Mouse (Mus musculus): ENCODE data around the gene Inf2. TPM values are rescaled to one million over a fixed set of nuclear protein-coding genes. Genes with fewer than 3 reads are reported as not detected.
A peak's percentile ranks its signal among the peaks of the same experiment; 100 is the strongest.

The Inf2 gene
- polyA plus RNA-seq, 2 experiments: 6.9 to 27.5 TPM

GRCm38 (mm10) chr12:112570160-112570559 is 18.4 kb upstream of the Inf2 start:
- 79% methylated on average over 8 of the region's 8 CpGs for WGBS
- ATAC-seq (ENCODE audit: low FRiP score, low read depth): no peak

GRCm38 (mm10) chr12:112571064-112571463 is 17.5 kb upstream of the Inf2 start:
- DNase-seq (ENCODE audit: low spot score): no peak
- H3K27ac ChIP-seq (replicated peaks; ENCODE audit: low read depth, low read length): no peak overlapping the region
- no peak for ATAC-seq (ENCODE audit: low FRiP score, low read depth)
- H3K4me1 ChIP-seq (ENCODE audit: control insufficient read depth, insufficient read depth, low read length): peaks cover 5% of the 10 kb centered on the region
- H3K4me2 ChIP-seq (replicated peaks; ENCODE audit: low read depth, low read length, severe bottlenecking): no peak overlapping the region
- H3K9me3 ChIP-seq (ENCODE audit: control insufficient read depth, low read length): no peaks in the 10 kb centered on the region
- H3K9ac ChIP-seq (ENCODE audit: low read depth, low read length, severe bottlenecking): no peak overlapping the region
- no peaks in the 10 kb centered on the region for H3K36me3 ChIP-seq (ENCODE audit: control insufficient read depth, insufficient read depth, low read length)
- no peak overlapping the region for H3K4me3 ChIP-seq (replicated peaks; ENCODE audit: low read length)
- H3K27me3 ChIP-seq (ENCODE audit: control insufficient read depth, insufficient read depth, low read length): no peaks in the 10 kb centered on the region
- TF ChIP-seq POLR2A (IDR thresholded peaks at IDR 0.05; ENCODE audit: borderline replicate concordance, extremely low read depth, insufficient read depth, insufficient read length): no peak
- 59% methylated on average over 6 of the region's 6 CpGs for WGBS

More at GRCm38 (mm10) chr12:112570160-112570559, 18.4 kb upstream of the Inf2 start:
- Histone ChIP-seq H3K4me3 (replicated peaks; ENCODE audit: low read length) (no peak overlapping the region), H3K36me3 (ENCODE audit: control insufficient read depth, insufficient read depth, low read length) (no peaks in the 10 kb centered on the region), H3K27me3 (ENCODE audit: control insufficient read depth, insufficient read depth, low read length) (no peaks in the 10 kb centered on the region), H3K4me1 (ENCODE audit: control insufficient read depth, insufficient read depth, low read length) (no peaks in the 10 kb centered on the region), H3K9ac (ENCODE audit: low read depth, low read length, severe bottlenecking) (no peak overlapping the region), H3K4me2 (replicated peaks; ENCODE audit: low read depth, low read length, severe bottlenecking) (no peak overlapping the region), H3K27ac (replicated peaks; ENCODE audit: low read depth, low read length) (no peak overlapping the region), H3K9me3 (ENCODE audit: control insufficient read depth, low read length) (no peaks in the 10 kb centered on the region)
- DNase-seq (ENCODE audit: low spot score): no peak
- no peak for TF ChIP-seq POLR2A (IDR thresholded peaks at IDR 0.05; ENCODE audit: borderline replicate concordance, extremely low read depth, insufficient read depth, insufficient read length)

- H3K9ac ChIP-seq (ENCODE audit: low read depth, low read length, severe bottlenecking): no peak overlapping the region
- H3K4me3 ChIP-seq (replicated peaks; ENCODE audit: low read length): no peak overlapping the region
- H3K9me3 ChIP-seq (ENCODE audit: control insufficient read depth, low read length): no peaks in the 10 kb centered on the region
- H3K36me3 ChIP-seq (ENCODE audit: control insufficient read depth, insufficient read depth, low read length): no peaks in the 10 kb centered on the region
- WGBS: 73% methylated on average over 8 of the region's 8 CpGs
- H3K27ac ChIP-seq (replicated peaks; ENCODE audit: low read depth, low read length): no peak overlapping the region
- DNase-seq (ENCODE audit: low spot score) (no peak), ATAC-seq (ENCODE audit: low FRiP score, low read depth) (no peak)
- H3K27me3 ChIP-seq (ENCODE audit: control insufficient read depth, insufficient read depth, low read length): no peaks in the 10 kb centered on the region
- TF ChIP-seq POLR2A (IDR thresholded peaks at IDR 0.05; ENCODE audit: borderline replicate concordance, extremely low read depth, insufficient read depth, insufficient read length): no peak
- H3K4me2 ChIP-seq (replicated peaks; ENCODE audit: low read depth, low read length, severe bottlenecking): no peak overlapping the region
- H3K4me1 ChIP-seq (ENCODE audit: control insufficient read depth, insufficient read depth, low read length): peaks cover 24% of the 10 kb centered on the region
Observed at GRCm38 (mm10) chr12:112575274-112575986, 13.2 kb upstream of the Inf2 start.

GRCm38 (mm10) chr12:112576341-112576740 is 12.2 kb upstream of the Inf2 start:
- Histone ChIP-seq H3K27me3 (ENCODE audit: control insufficient read depth, insufficient read depth, low read length) (no peaks in the 10 kb centered on the region), H3K27ac (replicated peaks; ENCODE audit: low read depth, low read length) (peak overlapping the region; percentile 40), H3K4me3 (replicated peaks; ENCODE audit: low read length) (no peak overlapping the region), H3K9ac (ENCODE audit: low read depth, low read length, severe bottlenecking) (peak overlapping the region; percentile 4; the same call in 1 of the 2 replicates), H3K4me1 (ENCODE audit: control insufficient read depth, insufficient read depth, low read length) (peaks cover 24% of the 10 kb centered on the region), H3K4me2 (replicated peaks; ENCODE audit: low read depth, low read length, severe bottlenecking) (no peak overlapping the region), H3K9me3 (ENCODE audit: control insufficient read depth, low read length) (no peaks in the 10 kb centered on the region), H3K36me3 (ENCODE audit: control insufficient read depth, insufficient read depth, low read length) (no peaks in the 10 kb centered on the region)
- WGBS: 13% methylated on average over 6 of the region's 6 CpGs
- DNase-seq (ENCODE audit: low spot score) (peak; percentile 61), ATAC-seq (ENCODE audit: low FRiP score, low read depth) (0 out of 2 replicates have a peak, but pooled peaks have one; percentile 20)
- no peak for TF ChIP-seq POLR2A (IDR thresholded peaks at IDR 0.05; ENCODE audit: borderline replicate concordance, extremely low read depth, insufficient read depth, insufficient read length)

GRCm38 (mm10) chr12:112576749-112577148 is 11.8 kb upstream of the Inf2 start:
- Histone ChIP-seq H3K36me3 (ENCODE audit: control insufficient read depth, insufficient read depth, low read length) (no peaks in the 10 kb centered on the region), H3K27me3 (ENCODE audit: control insufficient read depth, insufficient read depth, low read length) (no peaks in the 10 kb centered on the region), H3K4me2 (replicated peaks; ENCODE audit: low read depth, low read length, severe bottlenecking) (no peak overlapping the region), H3K4me1 (ENCODE audit: control insufficient read depth, insufficient read depth, low read length) (peaks cover 24% of the 10 kb centered on the region), H3K4me3 (replicated peaks; ENCODE audit: low read length) (no peak overlapping the region), H3K9me3 (ENCODE audit: control insufficient read depth, low read length) (no peaks in the 10 kb centered on the region), H3K9ac (ENCODE audit: low read depth, low read length, severe bottlenecking) (peak overlapping the region; percentile 4; the same call in 1 of the 2 replicates), H3K27ac (replicated peaks; ENCODE audit: low read depth, low read length) (peak overlapping the region; percentile 40)
- DNase-seq (ENCODE audit: low spot score) (no peak), ATAC-seq (ENCODE audit: low FRiP score, low read depth) (peak; percentile 49; the same call in 1 of the 2 replicates)
- TF ChIP-seq POLR2A (IDR thresholded peaks at IDR 0.05; ENCODE audit: borderline replicate concordance, extremely low read depth, insufficient read depth, insufficient read length): no peak
- 0% methylated on average over 3 of the region's 3 CpGs for WGBS
